Mouse (Mus musculus): ENCODE results near the gene Tdp2. TPM values are rescaled to one million over a fixed set of nuclear protein-coding genes. Genes with fewer than 3 reads are reported as not detected.
A peak's percentile ranks its signal among the peaks of the same experiment; 100 is the strongest.

Tdp2 gene
- total RNA-seq, 2 experiments from 2014 or later, result 23.1 to 31.6 TPM

GRCm38 (mm10) chr13:24880208-24880607, 48.7 kb downstream of the Tdp2 start:
- no peak for DNase-seq

DNA sequence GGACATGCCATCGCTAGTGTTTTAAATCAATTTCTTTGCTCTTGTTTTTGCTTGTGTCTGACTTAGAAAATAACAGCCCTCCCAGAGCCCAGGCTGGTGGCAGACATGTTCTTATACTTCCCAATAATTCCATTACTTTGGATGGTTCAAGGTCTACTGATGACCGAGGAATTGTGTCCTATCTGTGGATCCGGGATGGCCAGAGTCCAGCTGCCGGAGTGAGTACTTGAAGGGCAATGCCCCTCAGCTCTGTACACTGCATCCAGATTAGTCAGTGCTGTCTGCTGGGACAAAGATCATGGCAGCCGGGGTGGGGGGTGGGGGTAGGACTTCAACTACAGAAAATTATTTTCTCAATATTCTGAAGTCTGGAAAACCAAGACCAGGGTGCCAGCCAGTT, 49.2 kb downstream of the Tdp2 start:
- DNase-seq, result peak; percentile 20

GRCm38 (mm10) chr13:24882411-24882810, 50.9 kb downstream of the Tdp2 start:
- peak; percentile 37 for DNase-seq

DNA sequence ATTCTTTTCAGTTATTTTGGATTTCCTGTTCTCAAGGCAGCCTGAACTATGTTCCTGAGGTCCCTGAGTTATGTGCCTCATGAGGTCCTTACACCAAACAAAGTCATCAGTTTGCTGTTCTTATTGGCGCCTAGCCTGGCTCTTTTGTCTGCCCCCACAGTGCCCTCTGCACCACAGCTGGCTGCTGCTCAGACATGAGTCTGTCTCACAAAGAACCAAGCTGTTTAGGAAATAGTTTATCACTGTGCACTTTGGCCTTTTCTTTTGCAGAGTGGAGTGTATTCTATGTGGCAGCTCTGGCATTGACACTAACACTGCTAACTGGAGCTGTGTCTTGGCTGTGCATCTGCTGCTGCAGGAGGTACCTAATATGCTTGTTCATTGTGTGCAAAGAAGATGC, 58.1 kb downstream of the Tdp2 start:
- peak; percentile 15 for DNase-seq

Other genes with a start within 250 kb of the Tdp2 start
- gene Ripor2, start 249.5 kb upstream of the Tdp2 start, total RNA-seq (2021), result 10 to 100 TPM in 1 of 2 experiments, 1 to 10 TPM in 1; 7.5 to 10.9 TPM
- gene Armh2, start 90.4 kb upstream of the Tdp2 start, total RNA-seq (2021), result not detected
- gene Gmnn, start 69.8 kb upstream of the Tdp2 start, total RNA-seq (2021), result 10 to 100 TPM; 19.9 to 31.3 TPM
- gene BC005537, start 30.0 kb upstream of the Tdp2 start, total RNA-seq (2021), result 100 to 1,000 TPM; 149 to 152 TPM
- 100 to 1,000 TPM; 125 to 155 TPM for gene Acot13, start 139 bp upstream of the Tdp2 start, total RNA-seq (2021)
- 1 to 10 TPM; 1.2 to 1.4 TPM for gene D130043K22Rik, start 13.5 kb downstream of the Tdp2 start, total RNA-seq (2021)
- gene Aldh5a1, start 106.0 kb downstream of the Tdp2 start, total RNA-seq (2021), result 10 to 100 TPM; 16.6 to 19.7 TPM
- 10 to 100 TPM in 1 of 2 experiments, 1 to 10 TPM in 1; 7.2 to 14.2 TPM for gene Gpld1, start 111.5 kb downstream of the Tdp2 start, total RNA-seq (2021)
- 10 to 100 TPM; 45.6 to 73.5 TPM for gene Mrs2, start 188.7 kb downstream of the Tdp2 start, total RNA-seq (2021)
- gene Dcdc2a, start 224.3 kb downstream of the Tdp2 start, total RNA-seq (2021), result under 1 TPM; 0.58 to 0.99 TPM